8 mouse cellular contexts compared by ENCODE assay signal in genomic region chr15:78927788-78928457, GRCm38 (mm10). TPM values are rescaled to one million over a fixed set of nuclear protein-coding genes. Genes with fewer than 3 reads are reported as not detected.
DNase-seq lines count a peak whose midpoint lies in the region; ATAC-seq lines count a peak whose summit lies in the region.

No protein-coding gene starts in this region.

- peaks cover 4% of the 10 kb centered on the region; the same call in 1 of the 2 replicates for H3K27me3 ChIP-seq in forebrain, embryonic 11.5 days (ENCODE audit: control insufficient read depth, insufficient read depth, low read length)
- H3K27me3 ChIP-seq in megakaryocyte, embryonic 14.5 days (replicated peaks): peaks cover 14% of the 10 kb centered on the region

- no peaks in the 10 kb centered on the region for H3K9me3 ChIP-seq in forebrain, embryonic 11.5 days (ENCODE audit: control insufficient read depth, low read length)
- H3K9me3 ChIP-seq in megakaryocyte, embryonic 14.5 days: no peaks in the 10 kb centered on the region

- H3K36me3 ChIP-seq in forebrain, embryonic 11.5 days (ENCODE audit: control insufficient read depth, insufficient read depth, low read length): no peaks in the 10 kb centered on the region
- peaks cover 12% of the 10 kb centered on the region for H3K36me3 ChIP-seq in megakaryocyte, embryonic 14.5 days (replicated peaks; ENCODE audit: low read length)

- no peak overlapping the region for H3K27ac ChIP-seq in forebrain, embryonic 11.5 days (ENCODE audit: low read depth, low read length)

- WGBS in forebrain, embryonic 11.5 days: under 1% methylated on average over 33 of the region's 35 CpGs

- peak; percentile 71 for ATAC-seq in activated CD4-positive, CD25-positive, alpha-beta regulatory T cell, adult 4 months
- peak; percentile 58 for ATAC-seq in forebrain, embryonic 11.5 days (replicated peaks; ENCODE audit: low FRiP score)

- peak overlapping the region; percentile 45 for H3K9ac ChIP-seq in forebrain, embryonic 11.5 days (ENCODE audit: low read length)

- intact Hi-C loops in heart, postnatal 14 days (cut with DNase I): no loop called here

- peak overlapping the region; percentile 28 for H3K4me3 ChIP-seq in forebrain, embryonic 11.5 days (ENCODE audit: low read depth, low read length)
- peak overlapping the region; percentile 89 for H3K4me3 ChIP-seq in megakaryocyte, embryonic 14.5 days (replicated peaks)

- peak overlapping the region; percentile 59 for H3K4me2 ChIP-seq in forebrain, embryonic 11.5 days (ENCODE audit: low read depth, low read length, severe bottlenecking)

- H3K4me1 ChIP-seq in forebrain, embryonic 11.5 days (replicated peaks; ENCODE audit: control insufficient read depth, insufficient read depth, low read length): peaks cover 22% of the 10 kb centered on the region
- H3K4me1 ChIP-seq in megakaryocyte, embryonic 14.5 days: peaks cover 86% of the 10 kb centered on the region

- DNase-seq in 416B (ENCODE audit: low read depth): peak; percentile 99
- DNase-seq in forebrain, embryonic 11.5 days (ENCODE audit: low spot score): peak; percentile 89
- peak; percentile 77 to 80 for DNase-seq in heart, postnatal 14 days
- DNase-seq in kidney, postnatal 4 days: peak; percentile 84 to 91
- DNase-seq in right cerebral cortex, adult 2 months (ENCODE audit: low spot score in 2 of 2): peak; percentile 60 to 64
- peak; percentile 43 for DNase-seq in urinary bladder, postnatal 25 days (ENCODE audit: low spot score)

RNA-seq across cellular contexts. Expression of gene Lgals1, which starts 1.4 kb away (rescaled TPM):
- polyA plus RNA-seq in activated CD4-positive, CD25-positive, alpha-beta regulatory T cell, adult 4 months (2017; shearing (Covaris generic)): 1,000 to 10,000 TPM in 1 of 2 experiments, 100 to 1,000 TPM in 1; 804 to 1,171 TPM
- 279 and 319 TPM in 2 replicates for polyA plus RNA-seq in forebrain, embryonic 11.5 days (2014; fragmentation: Nextera tagmentation; extraction: Ambion mirVana)
- total RNA-seq in heart, postnatal 14 days (2021): 100 to 1,000 TPM; 236 to 276 TPM
- polyA plus RNA-seq in megakaryocyte, embryonic 14.5 days (2012; ENCODE audit: insufficient read depth, low replicate concordance): 75.3 and 689 TPM in 2 replicates

RNA-seq across cellular contexts. Expression of gene Nol12, which starts 6.8 kb away (rescaled TPM):
- 10 to 100 TPM; 44.5 to 46.9 TPM for polyA plus RNA-seq in activated CD4-positive, CD25-positive, alpha-beta regulatory T cell, adult 4 months (2017; shearing (Covaris generic))
- 56.8 and 62.6 TPM in 2 replicates for polyA plus RNA-seq in forebrain, embryonic 11.5 days (2014; fragmentation: Nextera tagmentation; extraction: Ambion mirVana)
- 10 to 100 TPM; 13.6 to 14.3 TPM for total RNA-seq in heart, postnatal 14 days (2021)
- 16.3 and 19.1 TPM in 2 replicates for polyA plus RNA-seq in megakaryocyte, embryonic 14.5 days (2012; ENCODE audit: insufficient read depth, low replicate concordance)

RNA-seq across cellular contexts. Expression of gene Pdxp, which starts 14.2 kb away (rescaled TPM):
- polyA plus RNA-seq in activated CD4-positive, CD25-positive, alpha-beta regulatory T cell, adult 4 months (2017; shearing (Covaris generic)): 1 to 10 TPM; 2.5 TPM
- polyA plus RNA-seq in forebrain, embryonic 11.5 days (2014; fragmentation: Nextera tagmentation; extraction: Ambion mirVana): 37.2 and 49.2 TPM in 2 replicates
- total RNA-seq in heart, postnatal 14 days (2021): 1 to 10 TPM; 1.6 to 1.9 TPM
- 8.6 and 29.8 TPM in 2 replicates for polyA plus RNA-seq in megakaryocyte, embryonic 14.5 days (2012; ENCODE audit: insufficient read depth, low replicate concordance)

RNA-seq across cellular contexts. Expression of gene Triobp, which starts 19.6 kb away (rescaled TPM):
- polyA plus RNA-seq in activated CD4-positive, CD25-positive, alpha-beta regulatory T cell, adult 4 months (2017; shearing (Covaris generic)): 10 to 100 TPM; 18.6 to 30.9 TPM
- polyA plus RNA-seq in forebrain, embryonic 11.5 days (2014; fragmentation: Nextera tagmentation; extraction: Ambion mirVana): 55.9 and 60.1 TPM in 2 replicates
- total RNA-seq in heart, postnatal 14 days (2021): 10 to 100 TPM; 44.6 to 49.6 TPM
- polyA plus RNA-seq in megakaryocyte, embryonic 14.5 days (2012; ENCODE audit: insufficient read depth, low replicate concordance): 97.8 and 237 TPM in 2 replicates

RNA-seq across cellular contexts. Expression of gene Sh3bp1, which starts 28.4 kb away (rescaled TPM):
- polyA plus RNA-seq in activated CD4-positive, CD25-positive, alpha-beta regulatory T cell, adult 4 months (2017; shearing (Covaris generic)): 10 to 100 TPM; 43.8 to 75.5 TPM
- polyA plus RNA-seq in forebrain, embryonic 11.5 days (2014; fragmentation: Nextera tagmentation; extraction: Ambion mirVana): 15.8 and 17.3 TPM in 2 replicates
- total RNA-seq in heart, postnatal 14 days (2021): 1 to 10 TPM; 4.6 to 6.3 TPM
- polyA plus RNA-seq in megakaryocyte, embryonic 14.5 days (2012; ENCODE audit: insufficient read depth, low replicate concordance): 1,441 and 3,817 TPM in 2 replicates

Comparison
In these comparisons a context has a peak if more than half of its experiments do, and no peak if none do; other contexts are left out.
1. DNase-seq: peak in every context shown above with its lines; median percentile 99 in 416B; 89 in forebrain, embryonic 11.5 days; 88 in kidney, postnatal 4 days; 78 in heart, postnatal 14 days; 62 in right cerebral cortex, adult 2 months; 43 in urinary bladder, postnatal 25 days.